Mouse (Mus musculus) right cerebral cortex, adult 2 months (tissue): ENCODE data around the gene Prkca.

Experiments
- DNase-seq, 2 experiments: peaks; one replicate each; pipeline ENCODE4 v3.0.0; 2021 to 2022; ENCODE audit warnings: low spot score in 2 of 2

Prkca gene

DNA sequence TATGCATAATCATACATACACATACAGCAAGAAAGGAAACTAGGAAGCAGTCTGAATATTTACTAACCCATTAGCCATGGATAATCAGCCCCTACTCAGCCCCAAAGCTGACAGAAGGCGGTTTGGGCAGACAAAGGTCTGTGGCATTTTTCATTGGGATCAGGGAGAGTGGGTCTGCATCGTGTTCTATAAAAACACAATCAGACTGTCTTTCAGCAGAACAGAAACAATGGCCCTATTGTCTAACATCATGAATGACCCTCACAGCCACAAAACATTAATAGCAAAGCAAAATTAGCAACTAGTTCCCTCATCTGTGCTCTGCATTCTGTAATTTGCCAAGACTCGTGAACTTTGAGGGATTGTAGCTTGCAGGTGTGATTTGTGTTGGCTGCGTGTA, 181.6 kb downstream of the Prkca start:
- DNase-seq = no peak

DNA sequence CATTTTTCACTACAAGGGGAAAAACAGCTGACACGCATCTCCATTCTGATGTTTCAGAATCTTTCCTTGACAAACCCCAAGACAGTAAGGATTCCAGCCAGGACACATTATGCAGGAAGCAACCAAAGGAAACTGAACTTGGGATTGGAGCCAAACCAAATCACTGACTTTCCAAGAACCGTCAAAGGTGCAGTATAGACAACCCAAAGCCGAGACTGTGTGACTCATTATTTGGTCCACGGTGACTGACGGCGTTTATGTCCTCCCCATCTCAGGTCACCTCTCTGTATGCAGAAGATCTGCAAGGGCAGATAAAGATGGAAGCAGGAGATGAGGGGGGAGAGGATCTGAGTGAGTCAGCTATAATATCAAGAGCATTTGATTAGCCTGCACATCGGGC, 183.7 kb downstream of the Prkca start:
- DNase-seq = no peak

DNA sequence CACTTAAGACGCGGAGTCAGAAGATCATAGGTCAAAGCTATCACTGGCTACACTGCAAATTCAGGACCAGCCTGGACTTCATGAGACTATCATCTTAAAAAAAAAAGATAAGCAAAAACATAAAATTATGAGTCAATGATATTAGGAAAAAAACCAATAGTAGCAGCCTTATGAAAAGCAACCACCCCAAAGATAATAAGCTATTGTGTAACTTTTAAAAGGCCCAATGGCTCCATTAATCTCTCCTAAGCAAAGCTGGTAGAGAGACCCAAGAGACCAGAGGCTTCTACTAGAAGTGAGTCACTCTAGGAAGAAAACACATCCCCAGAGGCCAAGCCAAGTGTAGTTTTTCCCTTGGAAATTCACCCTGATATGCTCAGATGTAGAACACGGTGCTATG, 185.7 kb downstream of the Prkca start:
- no peak for DNase-seq

DNA sequence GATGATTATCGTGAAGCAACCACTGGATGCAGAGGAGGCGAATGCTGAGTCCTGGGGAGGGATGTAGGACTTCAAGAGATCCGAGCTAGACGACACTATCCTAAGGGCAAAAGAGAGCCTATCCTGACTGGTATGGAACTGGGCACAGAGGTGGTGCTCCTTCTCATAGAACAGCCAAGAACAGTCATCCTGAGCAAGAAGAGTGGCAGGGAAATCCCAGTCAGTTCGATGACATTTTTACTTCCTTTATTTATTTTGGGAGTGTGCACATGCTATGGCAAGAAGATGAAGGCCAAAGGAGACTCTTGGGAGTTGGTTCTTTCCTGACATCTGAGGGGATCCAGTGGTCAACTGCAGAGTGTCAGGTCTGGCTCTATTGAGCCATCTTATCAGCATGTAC, 186.7 kb downstream of the Prkca start:
- no peak for DNase-seq

DNA sequence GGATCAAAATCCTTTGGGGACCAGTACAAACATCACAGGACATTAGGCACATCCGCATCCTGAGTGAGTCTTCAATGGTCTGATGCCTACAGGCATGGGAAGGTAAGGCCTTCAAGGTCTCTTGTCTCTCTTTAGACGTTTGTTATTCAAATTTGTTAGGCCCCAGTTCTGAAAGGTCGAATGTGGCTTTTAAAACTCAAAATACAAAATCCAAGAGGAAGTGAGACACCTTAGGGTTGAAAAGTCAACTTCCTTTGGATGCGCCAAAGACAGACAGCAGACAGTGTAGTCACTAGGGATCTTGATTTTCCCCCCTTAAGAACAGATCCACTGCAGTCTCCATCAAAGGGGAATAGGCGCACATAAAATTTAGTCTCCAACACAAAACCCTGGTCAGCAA, 187.6 kb downstream of the Prkca start:
- DNase-seq = no peak

DNA sequence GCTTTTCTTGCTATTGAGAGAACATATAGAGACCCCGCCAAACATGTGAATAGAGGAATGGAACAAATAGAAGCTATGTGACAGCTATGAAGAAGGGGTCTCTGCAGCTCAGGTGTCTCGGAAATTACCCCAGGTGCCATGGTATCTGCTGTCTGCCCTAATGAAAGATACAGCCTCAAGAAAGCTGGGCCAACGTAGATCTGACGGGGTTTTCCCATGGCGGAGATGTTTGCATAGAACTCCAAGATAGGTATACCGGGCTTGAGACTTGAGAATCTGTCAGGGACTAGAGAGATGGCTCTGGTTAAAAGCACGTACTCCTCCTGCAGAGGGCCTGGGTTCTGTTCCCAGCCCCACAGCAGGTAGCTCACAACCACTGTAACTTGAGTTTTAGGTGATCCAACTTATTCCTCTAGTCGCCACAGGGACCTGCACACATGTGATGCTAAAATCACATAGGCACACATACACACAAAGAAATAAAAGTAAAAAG, 188.6 kb downstream of the Prkca start:
- no peak for DNase-seq

DNA sequence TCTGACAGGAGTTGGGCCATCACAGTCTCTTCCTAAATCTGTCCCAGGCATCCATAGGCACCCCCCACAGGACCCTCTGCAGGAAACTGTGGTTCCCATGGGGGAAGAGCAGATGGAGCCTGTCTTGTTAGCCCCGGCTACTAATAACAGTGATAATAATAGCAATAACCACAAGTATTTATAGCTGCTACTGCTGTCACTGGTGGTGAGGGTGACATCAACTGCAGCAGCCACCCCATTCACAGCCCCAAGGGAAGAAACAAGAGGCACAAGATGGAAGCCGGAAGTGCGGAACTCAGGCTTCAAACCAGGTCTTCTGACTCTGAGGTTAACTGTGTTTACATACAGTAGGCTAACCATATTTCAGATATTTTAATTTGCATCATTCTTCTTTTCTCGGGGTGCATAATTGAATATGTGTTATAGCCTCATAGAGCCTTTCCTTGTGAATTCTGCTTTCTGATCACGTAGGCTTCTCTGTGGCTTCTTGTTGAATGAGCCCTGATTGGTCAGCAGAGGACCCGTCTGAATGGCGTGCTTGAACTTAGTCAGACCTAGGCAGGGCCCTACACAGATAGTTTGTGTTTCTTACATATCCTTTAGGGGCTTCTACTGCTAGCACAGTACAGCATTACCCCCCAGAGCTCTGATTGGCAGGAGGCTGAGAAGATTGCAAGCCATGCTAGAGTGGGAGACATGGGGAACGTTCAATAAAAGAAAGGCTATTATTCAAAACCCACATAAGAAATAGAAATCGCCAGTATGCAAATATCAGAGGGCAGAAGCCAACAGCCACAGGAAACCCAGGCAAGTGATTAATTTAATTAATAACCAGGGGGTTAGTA, 189.5 kb downstream of the Prkca start:
- no peak for DNase-seq

DNA sequence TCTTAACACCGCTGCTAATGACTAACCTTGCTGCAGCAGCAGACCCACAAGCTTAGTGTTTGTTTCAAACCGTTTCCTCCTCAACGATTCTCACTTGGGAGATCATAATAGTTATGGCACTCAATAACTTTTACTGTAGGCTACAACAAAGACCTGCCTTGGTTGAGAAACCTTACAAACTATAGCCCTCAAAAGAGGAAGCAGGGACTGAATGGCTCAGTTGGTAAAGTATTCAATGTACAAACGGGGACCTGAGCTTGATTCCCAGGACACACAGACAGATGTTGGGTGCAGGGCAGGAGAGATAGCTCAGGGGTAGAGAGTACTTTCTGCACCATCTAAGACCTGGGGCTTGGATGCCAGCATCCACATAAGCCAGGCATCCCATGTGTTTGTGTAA, 191.1 kb downstream of the Prkca start:
- DNase-seq = no peak

DNA sequence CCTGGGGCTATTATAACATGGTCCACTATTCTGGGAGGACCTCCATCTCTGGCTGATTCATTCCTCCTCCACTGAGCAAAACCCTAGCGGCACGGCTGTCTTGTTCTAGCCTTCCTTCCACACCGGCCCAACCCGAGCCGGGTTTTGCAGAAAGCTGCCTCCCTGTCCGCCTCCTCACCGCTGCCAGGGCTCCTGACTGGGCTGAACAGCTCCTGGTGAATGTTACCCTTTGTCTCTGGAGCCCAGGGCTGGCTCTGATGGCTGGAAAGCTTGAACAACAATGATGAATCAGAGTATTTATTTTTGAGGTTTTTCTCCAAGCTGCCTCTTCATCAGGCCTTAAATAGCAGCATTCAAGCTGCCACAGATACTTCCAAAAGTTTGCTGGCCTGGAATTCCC, 193.3 kb downstream of the Prkca start:
- DNase-seq = peak; percentile 86 to 87

DNA sequence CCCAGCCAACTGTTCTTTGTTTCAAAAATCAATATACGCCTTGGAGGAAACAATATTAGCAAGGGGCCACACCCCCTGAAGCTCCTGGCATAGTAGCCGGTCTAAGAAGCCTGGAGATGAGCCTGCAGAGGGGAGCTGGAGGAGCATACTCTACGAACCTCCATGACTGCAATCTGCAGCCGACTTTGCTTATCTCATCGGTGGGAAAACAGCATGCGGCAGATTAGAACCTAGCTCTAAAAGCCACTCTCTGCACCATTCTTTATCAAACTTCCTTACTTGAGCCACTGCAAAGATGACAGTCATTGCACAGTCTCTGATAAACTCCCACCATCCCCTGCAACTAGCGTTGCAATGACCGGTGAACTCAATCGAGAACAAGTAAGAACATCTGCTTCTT, 194.5 kb downstream of the Prkca start:
- DNase-seq = no peak

DNA sequence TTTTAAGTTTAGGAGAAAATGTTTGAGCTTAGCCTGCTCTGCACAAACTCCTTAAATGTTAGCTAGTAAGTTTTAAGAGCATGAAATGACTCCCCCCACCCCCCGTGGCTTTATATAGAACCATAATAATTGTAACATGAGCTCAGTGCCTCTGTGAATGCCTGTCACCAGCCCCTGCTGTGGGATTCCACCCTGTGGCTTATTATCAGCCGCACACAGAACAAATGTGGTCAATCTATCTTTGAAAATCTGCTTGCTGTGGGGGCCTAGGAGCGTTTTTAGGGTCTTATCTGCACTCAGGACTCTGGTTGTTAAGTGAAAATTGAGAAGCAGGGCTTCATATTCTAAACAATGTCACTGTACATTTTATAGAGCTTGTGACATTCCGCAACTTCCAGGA, 195.2 kb downstream of the Prkca start:
- no peak for DNase-seq

DNA sequence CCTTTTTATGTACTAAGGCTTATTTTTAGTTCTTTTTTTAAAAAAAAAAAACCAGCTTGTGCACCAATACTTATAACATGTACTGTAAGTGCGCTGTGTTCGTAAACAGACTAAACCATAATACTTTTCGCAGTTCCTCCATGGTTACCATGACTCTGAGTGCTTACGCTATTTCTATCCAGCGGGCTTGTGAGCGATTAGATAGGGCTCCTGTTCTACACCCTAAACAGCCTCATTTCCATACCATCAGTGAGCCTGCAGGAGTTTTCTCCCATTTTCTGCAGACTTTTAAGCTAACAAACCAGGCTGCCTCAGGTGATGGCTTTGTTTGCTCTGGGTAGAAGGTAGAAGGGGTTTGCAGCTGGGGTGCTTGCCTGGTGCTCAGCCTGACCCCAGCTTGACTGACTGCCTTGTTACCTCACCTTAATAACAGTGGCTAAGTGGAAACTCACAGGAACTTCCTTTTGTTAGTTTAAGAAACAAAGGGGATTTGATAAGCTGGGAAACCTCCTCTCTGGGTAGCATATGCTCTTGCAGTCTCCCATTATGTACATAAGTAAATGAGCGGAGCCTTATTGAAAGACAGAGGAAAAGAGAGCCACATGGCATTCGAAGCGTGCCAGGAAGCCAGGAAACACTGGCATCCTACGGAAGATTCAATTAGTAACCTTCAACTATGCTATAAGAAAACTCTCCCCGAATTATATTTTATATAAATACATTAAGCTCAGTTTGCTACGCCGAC, 197.8 kb downstream of the Prkca start:
- peak; percentile 37 to 51 for DNase-seq

DNA sequence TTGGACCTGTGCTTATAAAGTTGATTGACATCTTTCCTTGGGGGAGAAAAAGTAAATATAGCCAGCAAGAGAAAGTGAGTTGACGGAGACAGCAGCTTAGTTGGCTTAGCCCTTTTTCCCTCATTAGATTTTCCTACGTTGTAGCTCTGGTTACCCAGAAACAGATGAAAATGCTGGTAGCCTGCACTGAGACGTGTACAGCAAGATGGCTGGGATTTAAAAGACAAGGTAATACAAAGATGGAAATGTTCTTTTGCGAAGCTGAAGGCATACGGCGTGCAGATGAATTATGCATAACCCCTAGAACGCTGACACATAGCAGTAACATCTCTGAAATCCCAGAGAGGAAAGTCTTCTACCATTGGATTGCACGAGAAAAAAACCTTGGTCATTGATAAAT, 198.6 kb downstream of the Prkca start:
- DNase-seq = no peak

DNA sequence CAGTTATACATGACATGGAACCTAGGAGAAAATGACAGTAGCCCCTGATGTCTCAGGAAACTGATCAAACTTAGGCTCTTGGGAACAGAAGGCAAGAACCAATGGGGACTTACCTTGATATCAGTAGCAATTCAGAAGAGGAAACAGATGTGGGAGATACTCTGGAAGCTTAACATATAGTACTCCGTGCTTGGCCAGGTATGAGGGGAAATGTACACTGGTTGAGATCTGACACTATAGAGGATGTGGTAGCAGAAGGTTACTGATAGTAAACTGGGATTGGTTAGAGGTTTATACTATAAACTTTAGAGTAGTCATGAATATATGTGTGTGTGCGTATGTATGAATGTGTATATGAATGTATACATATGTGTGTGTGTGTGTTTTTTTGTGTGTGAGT, 200.0 kb downstream of the Prkca start:
- DNase-seq = no peak

DNA sequence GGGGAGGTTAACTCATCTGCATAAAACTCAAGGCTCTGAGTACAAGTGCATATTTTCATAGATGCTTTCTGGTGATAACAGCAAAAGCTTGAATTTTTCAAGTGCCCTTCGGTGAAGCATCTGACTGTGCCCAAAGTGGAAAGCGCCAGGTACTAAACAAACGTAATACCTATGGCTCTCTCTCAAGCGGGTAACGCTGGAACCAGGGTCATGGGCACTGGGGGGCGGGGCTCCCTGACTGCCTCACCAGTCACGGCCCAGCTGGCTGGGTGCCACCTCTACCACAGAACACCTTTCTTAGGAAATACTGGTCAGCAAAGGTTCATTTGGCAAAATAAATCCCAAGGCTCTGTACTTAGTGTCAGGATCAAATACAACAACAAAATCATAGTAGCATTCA, 203.7 kb downstream of the Prkca start:
- DNase-seq = no peak

DNA sequence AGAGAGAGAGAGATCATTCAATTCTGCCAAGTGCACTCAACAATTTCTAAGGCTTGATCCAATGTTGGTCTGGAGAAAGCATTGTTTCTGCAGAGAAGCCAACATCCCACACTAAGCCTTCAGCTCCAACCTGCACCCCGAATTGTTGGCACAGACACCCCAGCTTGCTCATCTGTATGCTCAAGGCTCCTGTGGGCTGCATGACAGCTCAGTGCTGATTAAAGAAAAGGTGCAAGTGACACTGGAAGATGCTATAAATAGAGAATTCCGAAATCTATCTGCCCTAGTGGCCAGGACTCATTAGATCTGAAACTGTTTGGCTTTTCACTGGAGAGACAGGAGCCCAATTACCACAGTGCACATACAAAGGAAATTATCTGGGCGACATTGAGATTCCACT, 207.4 kb downstream of the Prkca start:
- DNase-seq = peak; percentile 49 to 65

DNA sequence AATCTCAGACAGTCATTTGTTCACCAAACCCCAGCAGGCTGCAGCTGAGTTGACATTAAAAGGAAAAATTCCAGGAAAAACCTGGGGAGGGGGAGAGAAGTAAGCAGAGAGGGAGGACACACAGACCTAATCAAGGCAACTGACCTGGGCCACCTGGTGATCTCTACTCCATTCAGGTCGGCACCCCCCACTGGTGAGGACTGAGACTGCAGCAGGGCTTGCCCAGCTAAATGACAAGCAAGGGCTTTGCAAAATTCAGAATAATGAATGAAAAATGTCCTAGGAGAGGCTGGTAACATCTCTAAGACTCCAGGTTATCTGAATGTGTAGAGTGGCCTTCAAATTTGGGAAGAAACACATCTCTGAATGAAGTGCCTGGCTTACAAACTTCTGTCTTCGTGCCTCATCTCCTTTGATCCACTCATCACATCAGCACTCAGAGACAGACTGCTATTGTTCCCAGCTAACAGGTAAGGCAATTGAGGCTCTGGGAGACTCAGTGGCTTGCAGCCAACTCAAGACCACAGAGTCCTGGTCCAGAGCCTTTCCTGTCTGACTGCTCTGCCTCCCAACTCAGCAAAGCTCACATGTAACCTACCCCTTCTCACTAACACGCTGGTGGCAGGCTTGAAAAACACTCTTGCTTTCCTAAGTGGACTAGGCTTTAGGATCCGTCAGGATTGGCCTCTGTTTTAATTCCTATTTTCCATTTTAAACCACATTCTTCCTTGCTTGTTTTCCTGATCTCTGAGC, 208.1 kb downstream of the Prkca start:
- DNase-seq = no peak

DNA sequence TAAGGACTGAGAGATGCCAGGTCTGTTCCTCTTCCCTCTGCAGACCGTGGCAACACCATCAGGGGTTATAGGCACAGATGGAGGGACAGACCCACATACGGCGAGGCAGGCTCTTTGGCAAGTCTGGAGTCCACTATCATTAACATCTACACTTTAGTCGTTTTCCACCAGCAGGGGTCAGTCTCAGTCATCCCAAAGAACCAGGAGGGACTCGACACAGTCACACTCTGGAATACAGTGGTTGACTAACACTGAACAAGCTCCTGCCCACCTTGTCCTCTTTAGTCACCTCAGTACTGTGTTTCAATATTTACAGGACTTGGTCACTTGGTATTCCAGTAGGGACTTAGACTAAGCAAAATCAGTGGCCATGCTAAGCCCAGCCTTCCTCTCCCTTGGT, 215.1 kb downstream of the Prkca start:
- DNase-seq = peak; percentile 72 to 77

DNA sequence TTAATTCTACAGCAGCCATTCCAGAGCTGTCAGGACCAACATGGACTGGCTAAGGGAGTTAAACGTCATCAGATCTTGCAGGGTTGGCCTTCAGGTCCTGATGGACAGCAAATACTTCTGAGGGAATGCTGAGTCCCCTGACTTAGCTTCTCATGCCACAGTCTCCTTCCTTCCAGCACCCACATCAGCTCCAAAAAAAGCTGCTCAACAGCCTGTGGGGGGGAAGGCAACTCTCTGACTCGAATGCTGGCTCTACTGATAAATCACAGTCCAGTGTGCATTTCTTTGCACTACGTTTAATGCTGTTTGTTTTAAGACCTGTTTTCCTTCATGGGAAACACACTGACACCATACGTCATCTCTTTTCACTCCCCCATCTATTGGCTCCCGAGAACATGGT, 215.8 kb downstream of the Prkca start:
- DNase-seq = no peak

DNA sequence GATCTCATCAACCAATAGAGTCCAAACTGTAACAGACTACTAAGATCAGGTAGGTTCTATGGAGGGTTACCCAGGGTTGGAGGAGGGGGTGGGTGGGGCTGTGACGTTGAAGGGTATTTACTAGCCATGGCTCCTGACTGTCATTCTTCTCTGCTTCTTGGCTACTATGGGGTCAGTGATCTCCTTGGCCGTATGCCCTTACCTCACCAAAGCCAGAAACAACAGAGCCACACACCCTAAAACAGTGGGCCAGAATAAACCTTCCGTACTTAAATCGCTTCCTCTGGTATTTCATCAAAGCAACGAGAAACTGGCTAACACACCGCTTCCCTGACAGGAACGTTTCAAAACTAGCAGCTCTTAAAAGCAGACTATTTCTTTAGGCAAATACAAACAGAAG, 221.2 kb downstream of the Prkca start:
- DNase-seq = no peak

DNA sequence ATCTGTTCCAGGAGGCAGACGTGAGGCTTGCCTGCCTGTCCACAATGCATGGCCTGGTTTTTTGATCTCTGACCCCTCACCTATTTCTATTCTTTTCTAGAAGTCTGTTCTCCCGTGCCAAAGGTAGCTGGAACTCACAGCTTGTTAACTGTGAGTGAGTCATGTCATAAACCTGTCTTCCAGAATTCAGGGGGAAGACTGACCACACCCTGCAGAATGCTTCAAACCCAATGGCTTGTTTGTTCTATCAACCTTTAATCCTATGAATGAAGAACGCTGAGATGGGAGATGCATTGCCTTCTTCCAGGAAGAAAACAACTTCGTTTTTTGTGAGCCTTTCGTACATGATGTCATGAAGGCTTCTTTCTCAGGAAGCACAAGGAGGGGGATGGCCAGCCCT, 223.0 kb downstream of the Prkca start:
- no peak for DNase-seq

DNA sequence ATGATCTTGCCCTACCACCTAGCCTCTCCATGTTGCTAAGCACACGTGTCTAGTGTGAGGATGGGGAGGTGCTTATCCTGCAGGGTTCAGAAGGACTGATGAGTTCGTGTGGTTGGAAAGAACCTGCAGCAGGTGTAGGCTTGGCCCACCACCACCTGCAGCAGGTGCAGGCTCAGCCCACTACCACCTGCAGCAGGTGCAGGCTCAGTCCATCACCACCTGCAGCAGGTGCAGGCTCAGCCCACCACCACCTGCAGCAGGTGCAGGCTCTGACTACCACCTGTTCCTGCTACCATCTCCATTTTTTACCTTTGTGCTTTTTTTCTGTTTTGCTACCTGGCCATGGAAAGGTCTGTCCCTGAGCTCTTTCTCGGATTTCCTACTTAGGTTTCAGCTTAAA, 223.9 kb downstream of the Prkca start:
- no peak for DNase-seq
